Mouse (Mus musculus): ENCODE results near the gene Ttll1. TPM values are rescaled to one million over a fixed set of nuclear protein-coding genes. Genes with fewer than 3 reads are reported as not detected.
A peak's percentile ranks its signal among the peaks of the same experiment; 100 is the strongest.

Ttll1 gene
- polyA plus RNA-seq, 1 experiment from 2014 or later: 21.8 TPM

DNA sequence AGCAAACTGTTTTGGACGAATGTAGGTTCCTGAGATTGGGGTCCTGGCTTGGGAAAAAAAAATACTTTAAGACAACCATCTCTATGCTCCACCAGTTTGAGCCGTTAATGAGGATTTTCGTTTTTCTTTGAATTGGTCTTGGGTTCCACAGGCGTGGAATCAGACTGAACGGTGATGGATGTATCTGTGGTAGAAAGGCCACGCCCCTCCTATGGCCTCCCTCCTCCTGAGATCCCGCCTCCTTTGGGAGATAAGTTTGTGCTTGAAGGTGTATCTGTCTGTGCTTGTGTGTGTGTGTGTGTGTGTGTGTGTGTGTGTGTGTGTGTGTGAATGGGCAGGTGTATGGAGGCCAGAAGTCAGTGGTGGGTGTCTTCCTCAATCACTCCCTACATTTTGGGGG lies 21.9 kb upstream of the Ttll1 start:
- no peaks in the 10 kb centered on the region for H3K9me3 ChIP-seq
- 81% methylated on average over 7 of the region's 7 CpGs for WGBS

DNA sequence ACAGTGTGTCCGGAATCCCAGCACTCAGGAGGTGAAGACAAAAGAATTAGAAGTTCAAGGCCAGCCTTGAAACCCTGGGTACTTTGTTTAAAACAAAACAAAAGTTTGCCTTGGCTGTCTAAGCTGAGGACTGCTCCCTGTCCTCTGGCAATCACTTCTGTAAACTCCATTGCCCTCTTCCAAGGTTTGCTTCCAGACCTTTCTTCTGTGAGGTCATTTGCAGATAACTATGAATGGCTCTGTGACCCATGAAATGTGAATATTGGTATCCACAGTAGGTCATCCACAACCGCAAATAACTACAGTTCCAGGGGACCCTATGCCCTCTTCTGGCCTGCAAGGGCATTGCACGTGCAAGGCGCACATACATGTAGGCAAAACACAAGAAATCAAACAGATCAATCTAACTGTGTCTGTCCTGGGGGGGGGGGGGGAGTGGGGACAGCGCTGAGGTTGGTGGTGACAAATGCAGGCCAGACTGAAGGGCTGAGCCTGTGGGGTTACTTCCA lies 21.3 kb upstream of the Ttll1 start:
- H3K4me2 ChIP-seq: no peak overlapping the region
- no peak overlapping the region for H3K27ac ChIP-seq
- WGBS: 85% methylated on average over 5 of the region's 5 CpGs
- H3K9me3 ChIP-seq: no peaks in the 10 kb centered on the region
- peaks cover 25% of the 10 kb centered on the region for H3K27me3 ChIP-seq
- H3K36me3 ChIP-seq: no peaks in the 10 kb centered on the region
- peaks cover 5% of the 10 kb centered on the region for H3K4me1 ChIP-seq
- H3K9ac ChIP-seq: no peak overlapping the region
- no peak overlapping the region for H3K4me3 ChIP-seq
- ATAC-seq (ENCODE audit: insufficient number of reproducible peaks, insufficient read depth, low FRiP score, low TSS enrichment, low read depth): no peak

More for the DNA sequence above, 21.9 kb upstream of the Ttll1 start:
- Histone ChIP-seq H3K36me3 (no peaks in the 10 kb centered on the region), H3K4me3 (no peak overlapping the region), H3K27ac (no peak overlapping the region), H3K4me1 (no peaks in the 10 kb centered on the region), H3K27me3 (peaks cover 19% of the 10 kb centered on the region), H3K9ac (no peak overlapping the region), H3K4me2 (no peak overlapping the region)
- no peak for ATAC-seq (ENCODE audit: insufficient number of reproducible peaks, insufficient read depth, low FRiP score, low TSS enrichment, low read depth)

DNA sequence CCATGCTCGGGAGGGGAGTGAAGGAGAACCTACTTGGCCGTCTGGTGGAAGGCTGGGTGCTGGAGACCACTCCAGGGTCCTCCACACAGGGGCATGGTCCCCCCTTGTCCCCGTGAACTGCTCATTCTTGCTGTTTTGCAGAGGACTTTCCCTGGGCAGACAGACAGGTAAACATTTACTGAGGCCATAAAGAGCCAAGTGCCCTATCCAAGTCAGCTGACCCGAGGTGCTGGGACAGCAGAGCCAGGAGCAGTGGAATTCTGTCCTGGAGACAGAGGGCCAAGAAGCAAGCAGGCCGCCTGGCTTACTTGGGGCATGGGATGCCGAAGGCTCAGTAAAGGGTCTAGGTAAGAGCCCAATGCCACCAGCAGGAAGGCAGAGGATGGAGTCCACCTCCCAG lies 20.0 kb upstream of the Ttll1 start:
- no peak overlapping the region for H3K9ac ChIP-seq
- peaks cover 38% of the 10 kb centered on the region for H3K27me3 ChIP-seq
- 75% methylated on average over 6 of the region's 6 CpGs for WGBS
- H3K4me2 ChIP-seq: no peak overlapping the region
- peaks cover 15% of the 10 kb centered on the region for H3K4me1 ChIP-seq
- H3K4me3 ChIP-seq: no peak overlapping the region
- no peak overlapping the region for H3K27ac ChIP-seq
- H3K9me3 ChIP-seq: no peaks in the 10 kb centered on the region
- no peaks in the 10 kb centered on the region for H3K36me3 ChIP-seq
- ATAC-seq (ENCODE audit: insufficient number of reproducible peaks, insufficient read depth, low FRiP score, low TSS enrichment, low read depth): no peak

DNA sequence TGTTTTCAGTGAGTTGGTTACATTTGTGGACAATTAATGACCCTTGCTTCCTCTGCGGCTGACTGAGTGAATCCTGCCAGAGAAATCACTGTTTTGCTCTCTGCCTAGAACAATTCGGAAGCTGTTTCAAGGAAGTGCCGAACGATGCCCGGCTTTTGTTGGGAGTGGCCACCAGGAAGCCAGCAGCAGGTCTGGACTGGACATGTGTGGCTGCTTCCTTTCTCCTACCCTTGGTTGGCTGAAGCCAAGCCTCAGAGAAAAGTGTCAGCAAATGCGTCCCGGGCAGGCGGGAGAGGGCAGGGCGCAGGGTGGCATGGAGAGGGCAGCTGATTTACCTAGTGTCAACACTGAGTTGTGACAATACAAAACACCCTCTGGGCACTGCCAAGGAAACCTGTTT lies 19.5 kb upstream of the Ttll1 start:
- Histone ChIP-seq H3K4me3 (no peak overlapping the region), H3K4me2 (no peak overlapping the region), H3K9me3 (no peaks in the 10 kb centered on the region), H3K4me1 (peaks cover 17% of the 10 kb centered on the region), H3K36me3 (no peaks in the 10 kb centered on the region), H3K27me3 (peaks cover 43% of the 10 kb centered on the region), H3K9ac (no peak overlapping the region), H3K27ac (no peak overlapping the region)
- 64% methylated on average over 9 of the region's 9 CpGs for WGBS
- ATAC-seq (ENCODE audit: insufficient number of reproducible peaks, insufficient read depth, low FRiP score, low TSS enrichment, low read depth): no peak

DNA sequence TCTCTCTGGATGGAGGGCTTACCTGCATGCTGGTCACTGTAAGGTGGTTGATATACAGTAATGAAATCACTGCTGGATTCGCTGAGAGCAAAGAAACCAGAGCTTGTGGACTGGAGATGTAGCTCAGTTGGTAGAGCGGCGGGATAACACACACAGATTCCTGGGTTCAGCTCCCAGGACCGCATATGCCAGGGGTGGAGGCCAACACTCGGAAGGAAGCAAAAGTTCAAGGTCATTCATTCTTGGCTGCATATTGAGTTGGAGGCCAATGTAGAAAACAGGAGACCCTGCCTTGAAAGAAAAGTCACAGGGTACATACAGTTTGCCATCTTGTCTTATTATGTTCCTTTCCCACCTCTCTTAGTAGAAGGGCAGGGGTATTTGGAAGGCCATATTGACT lies 19.1 kb upstream of the Ttll1 start:
- H3K27me3 ChIP-seq: peaks cover 48% of the 10 kb centered on the region
- H3K9me3 ChIP-seq: no peaks in the 10 kb centered on the region
- no peak overlapping the region for H3K4me3 ChIP-seq
- no peak for ATAC-seq (ENCODE audit: insufficient number of reproducible peaks, insufficient read depth, low FRiP score, low TSS enrichment, low read depth)
- H3K9ac ChIP-seq: no peak overlapping the region
- peaks cover 17% of the 10 kb centered on the region for H3K4me1 ChIP-seq
- H3K36me3 ChIP-seq: no peaks in the 10 kb centered on the region
- no peak overlapping the region for H3K4me2 ChIP-seq
- 81% methylated on average over 5 of the region's 5 CpGs for WGBS
- H3K27ac ChIP-seq: no peak overlapping the region

DNA sequence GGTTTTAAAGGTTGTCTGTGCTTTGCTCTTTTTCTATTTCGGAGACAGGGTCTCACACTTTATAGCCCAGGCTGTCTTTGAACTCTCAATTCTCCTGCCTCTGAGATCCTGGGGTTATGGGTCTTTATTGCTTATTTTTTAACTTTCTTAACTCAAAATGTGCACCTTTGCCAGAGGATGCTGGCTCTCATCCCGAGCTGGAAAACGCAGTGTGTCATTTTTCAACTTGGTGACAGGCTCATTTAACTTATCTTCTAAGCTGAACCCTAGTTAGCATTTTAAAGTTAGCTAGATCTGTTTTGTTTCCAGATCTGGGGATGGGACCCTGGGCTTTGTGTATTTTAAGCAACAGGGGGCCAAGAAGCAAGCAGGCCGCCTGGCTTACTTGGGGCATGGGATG lies 18.2 kb upstream of the Ttll1 start:
- Histone ChIP-seq H3K27ac (no peak overlapping the region), H3K4me3 (no peak overlapping the region), H3K9me3 (no peaks in the 10 kb centered on the region), H3K27me3 (peaks cover 55% of the 10 kb centered on the region), H3K4me1 (peaks cover 17% of the 10 kb centered on the region), H3K4me2 (no peak overlapping the region), H3K36me3 (no peaks in the 10 kb centered on the region), H3K9ac (no peak overlapping the region)
- ATAC-seq (ENCODE audit: insufficient number of reproducible peaks, insufficient read depth, low FRiP score, low TSS enrichment, low read depth): no peak
- WGBS: 75% methylated on average over 4 of the region's 4 CpGs

DNA sequence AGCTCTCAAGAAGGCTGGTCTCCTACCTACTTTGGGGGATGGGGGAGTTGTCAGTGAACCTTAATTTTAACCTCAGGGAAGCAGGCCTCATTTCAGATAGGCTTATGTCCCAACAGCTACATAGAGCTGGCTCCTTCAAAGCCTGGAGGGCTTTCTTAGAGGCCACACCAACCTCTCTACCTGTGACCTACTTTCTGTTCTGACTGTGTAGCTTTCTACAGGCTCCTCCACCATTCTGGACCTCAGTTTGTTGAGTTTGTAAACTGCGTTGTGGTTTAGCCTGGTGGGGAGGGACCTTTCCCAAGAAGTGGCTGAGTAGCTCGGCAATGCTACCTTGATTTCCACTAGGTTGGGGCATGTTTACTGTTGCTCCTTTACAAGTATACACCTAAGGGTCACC lies 17.1 kb upstream of the Ttll1 start:
- H3K27ac ChIP-seq: no peak overlapping the region
- H3K27me3 ChIP-seq: peaks cover 55% of the 10 kb centered on the region
- ATAC-seq (ENCODE audit: insufficient number of reproducible peaks, insufficient read depth, low FRiP score, low TSS enrichment, low read depth): no peak
- H3K4me1 ChIP-seq: peaks cover 17% of the 10 kb centered on the region
- no peaks in the 10 kb centered on the region for H3K9me3 ChIP-seq
- H3K36me3 ChIP-seq: no peaks in the 10 kb centered on the region
- H3K4me3 ChIP-seq: 0 out of 2 replicates have a peak overlapping the region, but pooled peaks have one; percentile 52
- peak overlapping the region; percentile 95; the same call in 1 of the 2 replicates for H3K4me2 ChIP-seq
- WGBS: 65% methylated on average over 2 of the region's 2 CpGs
- no peak overlapping the region for H3K9ac ChIP-seq

DNA sequence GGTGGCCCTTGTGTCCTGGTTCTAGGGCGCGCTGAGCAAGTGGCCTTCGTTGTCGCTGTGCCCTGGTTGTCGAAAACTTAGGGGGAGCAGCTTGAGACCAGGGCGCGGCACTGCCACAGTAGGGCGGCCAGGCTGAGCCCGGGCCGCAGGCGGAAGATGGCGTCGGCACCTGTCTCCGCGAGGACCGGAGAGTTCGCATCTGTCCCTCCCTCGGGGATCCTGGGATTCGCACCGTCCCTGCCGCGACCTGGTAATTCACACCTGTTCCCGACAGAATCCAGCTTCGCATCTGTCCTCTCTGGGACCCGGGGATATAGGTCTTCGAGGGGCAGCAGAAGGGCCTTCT lies 16.4 kb upstream of the Ttll1 start:
- peaks cover 55% of the 10 kb centered on the region for H3K27me3 ChIP-seq

DNA sequence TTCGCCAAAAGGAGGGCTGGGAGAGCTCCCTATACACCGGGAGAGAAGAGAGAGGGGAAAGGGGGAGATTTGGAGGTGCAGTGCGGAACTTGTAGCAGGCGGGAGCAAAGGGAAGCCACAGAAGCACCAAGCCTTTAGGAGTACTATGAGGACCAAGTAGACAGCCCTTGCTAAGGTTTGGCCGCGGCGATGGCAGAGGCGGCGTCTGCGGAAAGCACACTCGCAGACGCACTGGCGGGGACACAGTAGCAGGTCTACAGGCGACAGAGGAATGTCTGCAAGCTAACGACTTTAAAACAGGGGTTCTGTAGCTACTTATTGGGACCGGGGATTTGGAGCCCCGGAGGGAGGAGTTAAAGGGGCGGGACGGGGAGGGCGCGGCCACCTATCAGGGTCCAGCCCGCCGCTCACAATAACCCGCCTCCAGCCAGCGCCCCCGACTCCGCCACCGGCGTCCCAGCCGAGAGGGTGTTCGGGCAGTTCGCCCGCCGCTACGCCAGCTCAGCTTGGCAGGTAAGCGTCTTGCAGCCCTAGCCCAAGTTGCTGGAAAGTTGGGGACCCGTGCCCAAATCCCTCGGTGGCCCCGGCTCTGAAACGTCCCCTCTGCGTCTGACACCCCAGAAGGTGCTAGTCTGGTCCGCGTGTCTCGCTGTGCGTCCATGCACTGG lies 15.9 kb upstream of the Ttll1 start, which contains the start of gene Bik:
Gene Bik, plus strand, starts transcription at position 439 of the 668 bp plus-strand sequence.
- Histone ChIP-seq H3K4me2 (peak within 1 kb of the TSS; percentile 95), H3K9me3 (no peaks in the 10 kb centered on the region), H3K4me1 (peaks cover 17% of the 10 kb centered on the region), H3K4me3 (peak within 1 kb of the TSS; percentile 52), H3K27me3 (peaks cover 55% of the 10 kb centered on the region), H3K27ac (no peak within 1 kb of the TSS), H3K36me3 (no peaks in the 10 kb centered on the region), H3K9ac (peak within 1 kb of the TSS; percentile 64)
- 1% methylated on average over 44 of the region's 45 CpGs for WGBS
- peak; percentile 67; the same call in 1 of the 2 replicates for ATAC-seq (ENCODE audit: insufficient number of reproducible peaks, insufficient read depth, low FRiP score, low TSS enrichment, low read depth)

More for the DNA sequence above, 16.4 kb upstream of the Ttll1 start:
- Histone ChIP-seq H3K9me3 (no peaks in the 10 kb centered on the region), H3K4me3 (peak overlapping the region; percentile 52), H3K27ac (no peak overlapping the region), H3K4me1 (peaks cover 17% of the 10 kb centered on the region), H3K4me2 (peak overlapping the region; percentile 95), H3K9ac (peak overlapping the region; percentile 64), H3K36me3 (no peaks in the 10 kb centered on the region)
- WGBS: 2% methylated on average over 26 of the region's 26 CpGs
- ATAC-seq (ENCODE audit: insufficient number of reproducible peaks, insufficient read depth, low FRiP score, low TSS enrichment, low read depth): no peak

DNA sequence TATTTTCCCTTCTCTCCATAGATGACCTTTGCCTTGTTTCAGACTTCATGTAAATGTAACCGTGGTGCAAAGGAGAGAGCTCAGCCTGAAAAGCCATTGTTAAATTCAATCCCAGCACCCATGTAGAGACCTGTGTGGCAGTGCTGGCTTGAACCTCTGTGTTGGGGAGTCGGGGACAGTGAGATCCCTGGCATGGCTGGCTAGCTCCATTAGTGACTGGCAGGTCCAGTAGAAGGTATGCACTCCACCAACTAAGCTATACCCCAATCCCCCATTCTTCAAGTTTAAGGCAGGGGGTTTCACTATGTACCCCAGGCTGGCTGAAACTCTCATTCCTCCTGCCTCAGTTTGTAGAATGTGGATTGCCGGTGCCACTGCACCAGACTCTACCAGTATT lies 13.6 kb upstream of the Ttll1 start:
- 86% methylated on average over 3 of the region's 3 CpGs for WGBS
- Histone ChIP-seq H3K27me3 (peaks cover 51% of the 10 kb centered on the region), H3K4me1 (peaks cover 17% of the 10 kb centered on the region), H3K36me3 (no peaks in the 10 kb centered on the region), H3K9ac (no peak overlapping the region), H3K27ac (no peak overlapping the region), H3K9me3 (no peaks in the 10 kb centered on the region), H3K4me2 (no peak overlapping the region), H3K4me3 (no peak overlapping the region)
- ATAC-seq (ENCODE audit: insufficient number of reproducible peaks, insufficient read depth, low FRiP score, low TSS enrichment, low read depth): no peak

DNA sequence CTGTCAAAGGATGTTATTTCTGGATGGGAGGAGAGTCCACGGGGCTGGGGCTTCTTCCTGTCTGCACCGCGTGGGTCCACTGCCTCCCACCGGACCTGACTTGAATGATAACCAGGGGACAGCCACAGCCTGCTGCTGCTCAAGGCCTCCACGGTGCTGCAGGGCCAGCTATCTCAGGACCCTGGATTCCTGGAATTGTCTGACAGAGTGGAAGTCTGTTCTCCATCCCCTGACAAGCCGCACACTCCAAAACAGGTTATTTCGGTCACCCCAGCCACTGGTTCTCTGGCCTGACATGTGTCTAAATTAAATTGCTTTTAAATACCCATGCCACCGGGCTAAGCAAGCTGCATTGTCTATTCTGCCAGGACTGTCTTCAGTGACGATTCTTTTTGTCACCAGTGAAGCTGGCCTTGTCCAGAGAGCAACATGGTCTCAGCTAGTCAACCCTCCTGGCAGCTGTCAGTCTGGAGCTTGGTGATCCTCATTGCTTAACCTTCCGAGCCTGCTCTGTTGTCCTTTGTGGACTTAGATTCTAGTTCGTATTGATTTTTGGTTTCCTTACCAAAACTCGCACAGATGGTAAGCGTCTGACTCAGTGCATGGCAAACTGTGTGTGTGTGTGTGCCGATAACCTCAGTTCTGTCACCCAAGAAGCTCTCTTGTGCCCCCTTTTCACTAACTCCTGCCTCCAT lies 13.1 kb upstream of the Ttll1 start:
- no peak overlapping the region for H3K4me2 ChIP-seq
- H3K9ac ChIP-seq: no peak overlapping the region
- no peaks in the 10 kb centered on the region for H3K9me3 ChIP-seq
- H3K4me3 ChIP-seq: no peak overlapping the region
- 62% methylated on average over 14 of the region's 14 CpGs for WGBS
- H3K27ac ChIP-seq: no peak overlapping the region
- no peak for ATAC-seq (ENCODE audit: insufficient number of reproducible peaks, insufficient read depth, low FRiP score, low TSS enrichment, low read depth)
- peaks cover 17% of the 10 kb centered on the region for H3K4me1 ChIP-seq
- peaks cover 48% of the 10 kb centered on the region for H3K27me3 ChIP-seq
- H3K36me3 ChIP-seq: no peaks in the 10 kb centered on the region

DNA sequence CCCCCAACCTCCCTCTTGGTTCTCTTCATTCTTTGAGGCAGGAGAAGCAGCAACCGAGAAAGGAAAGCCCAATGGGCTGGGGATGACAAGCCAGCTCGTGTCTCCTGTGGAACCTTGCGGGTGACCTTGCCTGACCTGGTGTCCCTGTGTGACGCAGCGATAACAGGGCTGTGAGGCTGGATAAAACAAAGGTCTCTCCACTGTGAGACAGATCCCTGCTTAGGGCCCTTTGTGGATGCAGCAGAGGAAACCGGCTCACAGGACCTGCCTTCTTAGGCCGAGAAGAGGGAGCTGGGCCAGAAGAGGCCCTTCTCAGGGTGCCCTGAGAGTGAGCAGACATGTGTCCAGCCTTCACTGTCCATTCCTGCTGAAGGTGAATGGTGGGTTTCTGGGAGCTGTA lies 12.5 kb upstream of the Ttll1 start:
- H3K4me1 ChIP-seq: peaks cover 23% of the 10 kb centered on the region
- H3K9ac ChIP-seq: no peak overlapping the region
- H3K9me3 ChIP-seq: no peaks in the 10 kb centered on the region
- no peak overlapping the region for H3K4me3 ChIP-seq
- ATAC-seq (ENCODE audit: insufficient number of reproducible peaks, insufficient read depth, low FRiP score, low TSS enrichment, low read depth): no peak
- no peaks in the 10 kb centered on the region for H3K36me3 ChIP-seq
- H3K27ac ChIP-seq: no peak overlapping the region
- 33% methylated on average over 7 of the region's 7 CpGs for WGBS
- peaks cover 42% of the 10 kb centered on the region for H3K27me3 ChIP-seq
- H3K4me2 ChIP-seq: no peak overlapping the region
